Mouse (Mus musculus) MEL (cell line): ENCODE results near the gene Gsto2.

Source experiments
- CTCF ChIP-seq, 3 experiments: IDR thresholded peaks in 2 of 3; conservative IDR thresholded peaks in 1 of 3; 2 replicates each; pipeline ENCODE4 v1.5.1; 2011 to 2012; ENCODE audit warnings: low read length in 3 of 3, low read depth in 2 of 3, mild to moderate bottlenecking in 2 of 3, improper control_type of control experiment in 1 of 3, inconsistent platforms in 1 of 3, mixed read lengths in 1 of 3, moderate library complexity in 1 of 3; ENCODE audit not compliant: control insufficient read depth in 1 of 3, insufficient read depth in 1 of 3, poor library complexity in 1 of 3, severe bottlenecking in 1 of 3
- MXI1 ChIP-seq: IDR thresholded peaks from 2 replicates; pipeline ENCODE4 v1.6.1; 2011; ENCODE audit warnings: mild to moderate bottlenecking, low read depth, low read length, improper control_type of control experiment
- POLR2A ChIP-seq, 2 experiments: IDR thresholded peaks; 2 replicates each; pipeline ENCODE4 v1.6.1; 2011 to 2012; ENCODE audit warnings: low read length in 2 of 2, mild to moderate bottlenecking in 2 of 2, control low read depth in 1 of 2, improper control_type of control experiment in 1 of 2, low read depth in 1 of 2, moderate library complexity in 1 of 2; ENCODE audit not compliant: control insufficient read depth in 1 of 2, insufficient read depth in 1 of 2, poor library complexity in 1 of 2
- POLR2AphosphoS2 ChIP-seq: IDR thresholded peaks from 2 replicates; pipeline ENCODE4 v1.6.1; 2011; ENCODE audit warnings: low read length, improper control_type of control experiment
- RCOR1 ChIP-seq: IDR thresholded peaks from 2 replicates; pipeline ENCODE4 v1.6.1; 2012; ENCODE audit warnings: low read depth, mild to moderate bottlenecking, inconsistent platforms, low read length, improper control_type of control experiment
- TCF12 ChIP-seq: IDR thresholded peaks from 2 replicates; pipeline ENCODE4 v1.6.1; 2014; ENCODE audit warnings: low read depth, mild to moderate bottlenecking, inconsistent platforms, low read length, improper control_type of control experiment, moderate library complexity
- ZC3H11A ChIP-seq: IDR thresholded peaks from 2 replicates; pipeline ENCODE4 v1.6.1; 2012; ENCODE audit warnings: low read depth, mild to moderate bottlenecking, inconsistent platforms, low read length, improper control_type of control experiment
- ZNF384 ChIP-seq: IDR thresholded peaks from 2 replicates; pipeline ENCODE4 v1.6.1; 2012; ENCODE audit warnings: low read depth, mild to moderate bottlenecking, inconsistent platforms, low read length, improper control_type of control experiment

GRCm38 (mm10) chr19:47919126-47919965 lies 54.0 kb downstream of the Gsto2 start, which contains the start of the genes Cfap43 and Itprip:
- TF ChIP-seq ZC3H11A (no peak), CTCF (IDR thresholded peaks at IDR 0.05 in 2 of 3, conservative IDR thresholded peaks at IDR 0.05 in 1 of 3; ENCODE audit: control insufficient read depth in 1 of 3, insufficient read depth in 1 of 3, low read depth in 2 of 3, low read length in 3 of 3, poor library complexity in 1 of 3, severe bottlenecking in 1 of 3) (peak; percentile 53 to 81 (median 54)), RCOR1 (no peak), TCF12 (peak; percentile 59; the same call in 1 of the 2 replicates), POLR2A (IDR thresholded peaks at IDR 0.05; ENCODE audit: control insufficient read depth in 1 of 2, insufficient read depth in 1 of 2, low read depth in 1 of 2, low read length in 2 of 2, poor library complexity in 1 of 2) (peak; percentile 46 to 62), MXI1 (peak; percentile 88), ZNF384 (no peak), POLR2AphosphoS2 (no peak)
